Mouse (Mus musculus): ENCODE measurements at regions not wholly inside any gene's neighbourhood (a gene's known extent, or its start where the extent isn't known, plus 50 kb on each side); places are given as distances from the start of the nearest gene placed in this dataset.

DNA sequence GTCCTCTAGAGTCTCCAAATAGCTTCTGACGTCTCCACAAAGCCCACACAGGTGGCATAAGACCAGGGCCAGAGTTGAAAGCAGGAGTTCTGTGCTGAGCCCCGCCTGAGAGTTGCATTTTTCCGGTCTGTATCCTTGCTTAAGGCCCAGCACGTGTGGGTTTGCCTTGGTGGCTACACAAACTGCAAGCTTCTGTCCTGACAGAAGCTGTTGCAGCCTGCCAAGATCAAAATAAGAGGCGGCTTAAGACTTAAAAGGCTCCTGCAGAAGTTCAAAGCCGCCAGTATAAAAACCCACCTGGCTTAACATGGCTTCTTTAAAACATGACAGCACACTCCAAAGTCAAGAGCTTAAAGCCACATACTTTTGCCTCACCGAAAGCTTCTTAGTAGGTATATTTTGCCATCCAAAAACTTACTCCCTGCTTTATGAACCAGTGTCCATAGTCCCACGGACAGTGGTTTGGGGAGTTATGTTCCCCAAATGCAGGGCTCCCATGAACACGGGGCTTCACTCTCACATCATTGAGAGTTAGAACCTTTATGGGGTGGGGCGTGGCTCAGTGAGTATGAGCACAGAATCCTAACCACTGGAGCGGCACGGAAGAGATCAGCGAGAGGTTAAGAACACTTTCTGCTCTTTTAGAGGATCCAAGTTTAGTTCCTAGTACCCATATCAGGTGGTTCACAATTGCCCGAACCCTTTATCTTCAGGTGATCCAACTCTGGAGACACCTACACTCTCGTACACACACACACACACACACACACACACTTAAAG lies 67.9 kb downstream of the Snrpe start:
- Histone ChIP-seq H3K4me3 (replicated peaks; ENCODE audit: low read length) (no peak overlapping the region), H3K9ac (ENCODE audit: low read depth, low read length, severe bottlenecking) (no peak overlapping the region), H3K4me1 (ENCODE audit: control insufficient read depth, insufficient read depth, low read length) (no peaks in the 10 kb centered on the region), H3K27me3 (ENCODE audit: control insufficient read depth, insufficient read depth, low read length) (no peaks in the 10 kb centered on the region), H3K36me3 (ENCODE audit: control insufficient read depth, insufficient read depth, low read length) (no peaks in the 10 kb centered on the region), H3K4me2 (replicated peaks; ENCODE audit: low read depth, low read length, severe bottlenecking) (no peak overlapping the region), H3K9me3 (ENCODE audit: control insufficient read depth, low read length) (no peaks in the 10 kb centered on the region), H3K27ac (replicated peaks; ENCODE audit: low read depth, low read length) (no peak overlapping the region)
- ATAC-seq (ENCODE audit: low FRiP score, low read depth): no peak
- no peak for DNase-seq (ENCODE audit: low spot score)
- WGBS: 68% methylated on average over 15 of the region's 15 CpGs
- no peak for TF ChIP-seq POLR2A (IDR thresholded peaks at IDR 0.05; ENCODE audit: borderline replicate concordance, extremely low read depth, insufficient read depth, insufficient read length)

DNA sequence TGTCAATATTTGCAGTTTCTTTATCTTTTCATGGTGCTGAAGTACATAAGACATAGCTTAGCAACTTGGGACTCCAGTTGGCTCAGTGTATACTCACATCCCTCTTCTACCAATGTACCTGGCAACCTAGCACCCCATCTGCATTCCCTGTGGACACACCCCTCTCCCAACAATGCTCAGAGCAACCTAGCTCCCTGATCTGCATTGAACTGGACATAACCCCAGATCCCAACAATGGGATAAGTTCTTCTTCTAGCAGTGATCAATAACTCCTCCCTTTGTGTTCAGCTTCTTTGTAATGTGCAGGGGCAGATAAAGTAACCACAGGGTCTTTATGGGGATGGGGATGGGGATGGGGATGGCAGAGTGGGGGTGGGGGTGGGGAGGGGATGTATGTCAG lies 79.4 kb downstream of the Snrpe start:
- no peak overlapping the region for H3K4me3 ChIP-seq (replicated peaks; ENCODE audit: low read length)
- ATAC-seq (ENCODE audit: low FRiP score, low read depth) (no peak), DNase-seq (ENCODE audit: low spot score) (no peak)
- H3K36me3 ChIP-seq (ENCODE audit: control insufficient read depth, insufficient read depth, low read length): no peaks in the 10 kb centered on the region
- no peaks in the 10 kb centered on the region for H3K4me1 ChIP-seq (ENCODE audit: control insufficient read depth, insufficient read depth, low read length)
- H3K9ac ChIP-seq (ENCODE audit: low read depth, low read length, severe bottlenecking): no peak overlapping the region
- no peak for TF ChIP-seq POLR2A (IDR thresholded peaks at IDR 0.05; ENCODE audit: borderline replicate concordance, extremely low read depth, insufficient read depth, insufficient read length)
- no peak overlapping the region for H3K27ac ChIP-seq (replicated peaks; ENCODE audit: low read depth, low read length)
- H3K27me3 ChIP-seq (ENCODE audit: control insufficient read depth, insufficient read depth, low read length): no peaks in the 10 kb centered on the region
- no peaks in the 10 kb centered on the region for H3K9me3 ChIP-seq (ENCODE audit: control insufficient read depth, low read length)
- H3K4me2 ChIP-seq (replicated peaks; ENCODE audit: low read depth, low read length, severe bottlenecking): no peak overlapping the region

DNA sequence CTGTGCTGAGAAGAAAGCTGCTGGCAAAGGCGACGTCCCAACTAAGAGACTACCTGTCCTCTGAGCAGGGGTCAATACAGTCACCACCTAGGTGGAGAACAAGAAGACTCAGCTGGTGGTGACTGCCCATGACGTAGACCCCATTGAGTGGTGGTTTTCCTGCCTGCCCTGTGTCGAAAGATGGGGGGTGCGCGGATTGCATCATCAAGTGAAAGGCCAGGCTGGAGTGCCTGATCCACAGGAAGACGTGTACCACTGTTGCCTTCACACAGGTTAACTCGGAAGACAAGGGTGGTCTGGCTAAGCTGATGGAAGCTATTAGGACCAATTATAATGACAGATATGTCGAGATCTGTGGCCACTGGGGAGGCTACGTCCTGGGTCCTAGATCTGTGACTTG lies 80.3 kb downstream of the Snrpe start:
- 85% methylated on average over 10 of the region's 10 CpGs for WGBS
- H3K27me3 ChIP-seq (ENCODE audit: control insufficient read depth, insufficient read depth, low read length): no peaks in the 10 kb centered on the region
- DNase-seq (ENCODE audit: low spot score) (no peak), ATAC-seq (ENCODE audit: low FRiP score, low read depth) (no peak)
- H3K4me3 ChIP-seq (replicated peaks; ENCODE audit: low read length): no peak overlapping the region
- TF ChIP-seq POLR2A (IDR thresholded peaks at IDR 0.05; ENCODE audit: borderline replicate concordance, extremely low read depth, insufficient read depth, insufficient read length): no peak
- no peak overlapping the region for H3K4me2 ChIP-seq (replicated peaks; ENCODE audit: low read depth, low read length, severe bottlenecking)
- no peaks in the 10 kb centered on the region for H3K36me3 ChIP-seq (ENCODE audit: control insufficient read depth, insufficient read depth, low read length)
- H3K9me3 ChIP-seq (ENCODE audit: control insufficient read depth, low read length): no peaks in the 10 kb centered on the region
- H3K9ac ChIP-seq (ENCODE audit: low read depth, low read length, severe bottlenecking): no peak overlapping the region
- H3K27ac ChIP-seq (replicated peaks; ENCODE audit: low read depth, low read length): no peak overlapping the region
- no peaks in the 10 kb centered on the region for H3K4me1 ChIP-seq (ENCODE audit: control insufficient read depth, insufficient read depth, low read length)

DNA sequence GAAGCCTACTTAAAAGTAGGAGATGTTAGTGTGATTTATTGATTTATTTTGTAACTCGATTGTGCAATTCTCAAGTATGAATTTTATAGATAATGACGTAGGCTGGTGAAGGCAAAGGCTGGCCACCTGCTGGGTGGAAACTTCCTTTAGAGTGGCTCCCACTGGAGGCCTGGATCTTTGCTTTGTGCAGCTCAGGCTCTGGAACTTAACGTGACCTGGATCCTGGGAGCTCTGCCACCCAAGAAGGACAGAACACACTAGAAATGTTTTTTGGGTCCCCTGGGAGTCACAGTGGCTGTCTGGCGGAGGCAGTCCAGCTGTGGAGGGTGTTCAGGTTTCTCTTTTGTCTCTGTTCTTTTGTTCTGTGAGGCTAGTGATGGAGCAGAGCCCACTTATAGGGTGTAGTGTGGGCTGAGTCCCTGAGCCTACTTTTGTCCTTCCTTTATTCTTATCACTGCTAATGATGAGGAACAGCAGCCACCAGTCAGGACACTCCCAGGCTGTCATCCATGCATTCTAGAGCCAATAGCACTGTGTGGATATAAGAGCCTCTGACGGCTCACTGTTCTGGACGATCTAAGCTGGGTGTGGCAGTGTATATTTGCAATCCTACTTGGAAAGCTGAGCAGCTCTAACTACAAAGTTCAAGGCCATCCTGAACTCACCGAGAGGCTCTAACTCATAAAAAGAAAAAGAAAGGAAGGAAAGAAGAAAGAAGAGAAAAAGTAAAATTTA lies 82.3 kb downstream of the Snrpe start:
- no peaks in the 10 kb centered on the region for H3K4me1 ChIP-seq (ENCODE audit: control insufficient read depth, insufficient read depth, low read length)
- WGBS: 63% methylated on average over 7 of the region's 7 CpGs
- H3K9ac ChIP-seq (ENCODE audit: low read depth, low read length, severe bottlenecking): no peak overlapping the region
- H3K4me3 ChIP-seq (replicated peaks; ENCODE audit: low read length): no peak overlapping the region
- TF ChIP-seq POLR2A (IDR thresholded peaks at IDR 0.05; ENCODE audit: borderline replicate concordance, extremely low read depth, insufficient read depth, insufficient read length): no peak
- DNase-seq (ENCODE audit: low spot score): no peak
- no peaks in the 10 kb centered on the region for H3K36me3 ChIP-seq (ENCODE audit: control insufficient read depth, insufficient read depth, low read length)
- H3K9me3 ChIP-seq (ENCODE audit: control insufficient read depth, low read length): no peaks in the 10 kb centered on the region
- H3K4me2 ChIP-seq (replicated peaks; ENCODE audit: low read depth, low read length, severe bottlenecking): no peak overlapping the region
- no peak overlapping the region for H3K27ac ChIP-seq (replicated peaks; ENCODE audit: low read depth, low read length)
- no peaks in the 10 kb centered on the region for H3K27me3 ChIP-seq (ENCODE audit: control insufficient read depth, insufficient read depth, low read length)
- ATAC-seq (ENCODE audit: low FRiP score, low read depth): no peak

DNA sequence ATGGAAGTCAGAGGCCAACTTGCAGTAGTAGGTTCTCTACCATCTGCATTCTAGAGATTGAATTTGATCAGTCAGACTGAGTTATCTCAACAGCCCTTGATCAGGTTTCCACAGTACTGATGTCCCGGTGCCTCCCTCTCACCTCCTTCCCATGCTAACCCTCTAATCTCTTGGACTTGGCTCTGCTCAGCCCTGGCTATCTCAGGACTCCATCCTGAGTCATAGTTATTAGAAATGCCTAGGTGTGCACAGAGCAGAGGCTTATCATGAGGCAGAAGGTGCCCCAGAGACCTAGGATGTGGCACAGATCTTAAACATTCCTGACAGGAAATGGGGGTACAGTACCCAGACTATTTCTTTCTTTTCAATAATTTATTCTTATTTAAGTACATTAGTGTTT lies 87.3 kb downstream of the Snrpe start:
- H3K4me2 ChIP-seq (replicated peaks; ENCODE audit: low read depth, low read length, severe bottlenecking): no peak overlapping the region
- H3K4me3 ChIP-seq (replicated peaks; ENCODE audit: low read length): no peak overlapping the region
- no peaks in the 10 kb centered on the region for H3K4me1 ChIP-seq (ENCODE audit: control insufficient read depth, insufficient read depth, low read length)
- no peak overlapping the region for H3K9ac ChIP-seq (ENCODE audit: low read depth, low read length, severe bottlenecking)
- no peak overlapping the region for H3K27ac ChIP-seq (replicated peaks; ENCODE audit: low read depth, low read length)
- H3K27me3 ChIP-seq (ENCODE audit: control insufficient read depth, insufficient read depth, low read length): no peaks in the 10 kb centered on the region
- 100% methylated on average over 1 of the region's 1 CpGs for WGBS
- no peak for TF ChIP-seq POLR2A (IDR thresholded peaks at IDR 0.05; ENCODE audit: borderline replicate concordance, extremely low read depth, insufficient read depth, insufficient read length)
- H3K36me3 ChIP-seq (ENCODE audit: control insufficient read depth, insufficient read depth, low read length): no peaks in the 10 kb centered on the region
- H3K9me3 ChIP-seq (ENCODE audit: control insufficient read depth, low read length): no peaks in the 10 kb centered on the region
- ATAC-seq (ENCODE audit: low FRiP score, low read depth) (no peak), DNase-seq (ENCODE audit: low spot score) (no peak)
